Mouse (Mus musculus) adrenal gland, adult 8-10 months (tissue): ENCODE data around the gene Acnat2. TPM values are rescaled to one million over a fixed set of nuclear protein-coding genes. Genes with fewer than 3 reads are reported as not detected.
"Not testable (repeated sequence)": the region's sequence is repeated elsewhere in the genome, so short reads cannot be mapped to it uniquely, and the experiment has no call there.

Experiments used
- DNase-seq: peaks from one replicate; pipeline ENCODE4 v3.0.0; 2022
- total RNA-seq, 4 experiments: library from RNA; stranded (reverse); gene quantifications; 2 replicates each; pipeline ENCODE4 v1.2.4; 2022

The Acnat2 gene
- under 1 TPM in 1 of 4 experiments, not detected in 3; 0.52 TPM for total RNA-seq

DNA sequence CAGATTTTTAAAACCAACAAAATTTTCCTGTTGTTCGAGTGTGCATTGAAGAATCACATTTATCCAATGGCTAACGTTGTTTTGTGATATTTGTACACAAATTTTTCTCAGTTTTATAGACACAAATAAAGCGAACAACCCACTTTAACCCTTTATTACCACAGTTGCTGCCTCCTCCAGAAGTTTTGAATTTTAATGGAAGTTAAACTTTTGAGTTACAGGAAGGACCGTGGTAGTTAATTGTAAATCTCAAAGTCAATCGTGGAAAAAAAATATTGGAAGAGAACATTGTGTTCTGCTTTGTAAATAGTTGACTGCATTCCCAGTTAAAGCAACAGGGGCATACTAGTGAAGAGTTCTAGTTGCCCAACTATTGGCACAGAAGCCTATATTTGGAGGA, at the start of gene Acnat2:
Gene Acnat2 (minus strand): TSS at position 195 of the 400 bp plus-strand sequence.
- DNase-seq: not testable (repeated sequence)

DNA sequence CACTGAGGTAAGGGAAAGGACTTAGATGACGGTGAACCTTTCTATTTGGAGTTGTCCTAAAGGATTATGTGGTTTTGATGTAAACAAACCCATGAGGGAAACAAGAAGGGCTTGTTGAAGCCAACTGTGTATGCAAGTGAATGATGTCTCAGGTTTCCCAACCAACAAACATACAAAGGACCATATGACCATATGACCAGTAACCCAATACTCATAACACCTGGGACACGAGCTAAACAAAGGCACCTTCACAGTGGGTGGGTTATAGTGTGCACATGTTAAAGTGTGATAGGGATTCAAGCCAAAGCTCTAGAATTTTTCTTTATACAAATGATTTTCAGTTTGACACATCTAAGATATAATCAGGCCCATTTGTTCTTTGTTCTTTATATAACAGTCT, 48.2 kb upstream of the Acnat2 start:
- DNase-seq: no peak

DNA sequence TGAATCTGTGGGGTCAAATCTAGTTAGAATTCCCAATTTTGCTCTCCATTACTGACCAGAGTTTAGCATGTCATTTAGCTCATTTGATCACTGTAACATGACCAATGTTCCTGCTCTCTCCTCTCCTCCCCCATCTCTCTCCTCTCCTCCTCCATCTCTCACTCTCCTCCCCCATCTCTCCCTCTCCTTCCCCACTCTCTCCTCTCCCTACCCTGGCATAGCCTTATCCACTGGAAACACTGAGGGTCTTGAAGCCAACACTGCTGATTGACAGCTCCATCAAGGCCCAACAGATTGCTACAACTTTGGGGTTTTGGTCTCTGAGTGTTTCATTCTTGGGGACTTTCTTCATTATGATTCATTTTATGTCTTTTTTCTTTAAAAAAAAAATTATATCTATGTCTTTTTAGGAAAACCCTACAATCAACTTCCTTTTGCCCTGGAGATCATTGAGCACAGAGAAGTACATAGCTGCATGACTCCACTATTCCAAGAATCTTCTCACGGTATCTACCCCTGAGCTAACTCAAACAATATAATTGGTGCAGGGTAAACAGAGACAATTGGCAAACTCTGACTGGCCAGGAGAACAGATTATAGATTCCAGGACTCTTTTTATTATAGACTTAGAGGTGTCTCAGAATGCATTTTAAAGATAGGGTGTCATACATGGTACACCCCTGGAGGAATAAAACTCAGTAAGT, 44.0 kb upstream of the Acnat2 start:
- no peak for DNase-seq

DNA sequence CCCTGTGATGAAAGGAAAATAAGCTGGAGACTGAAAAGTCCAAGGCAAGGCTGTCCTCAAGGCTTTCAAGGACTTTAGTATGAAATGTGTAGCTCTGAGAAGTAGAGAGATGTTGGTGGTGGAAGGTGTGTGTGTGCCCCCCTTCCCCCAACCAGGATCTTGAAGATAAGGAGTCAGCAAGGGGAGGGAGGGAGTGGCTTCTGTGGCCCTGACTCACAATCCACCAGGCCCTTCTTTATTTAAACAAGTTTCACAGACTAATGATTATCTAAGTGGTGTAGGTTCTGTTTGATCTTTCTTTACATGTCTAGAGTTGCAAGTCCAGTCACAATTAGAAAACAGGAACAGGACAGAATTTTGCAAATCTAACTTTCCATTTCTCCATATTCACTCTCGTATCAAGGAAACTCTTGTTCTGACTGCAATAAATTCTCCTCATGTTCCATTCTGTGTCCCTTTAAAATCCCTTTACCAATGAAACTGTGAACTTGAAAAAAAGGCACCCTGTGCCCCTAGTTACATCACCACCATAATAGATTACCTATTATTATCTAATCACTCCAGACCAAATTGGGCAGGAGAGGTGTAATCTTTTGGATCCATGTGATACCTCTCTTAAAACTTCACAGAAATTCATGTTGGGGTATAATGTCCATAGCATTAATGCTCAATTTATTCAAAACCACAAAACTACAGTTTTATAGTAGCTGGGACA, 43.3 kb upstream of the Acnat2 start:
- DNase-seq: not testable (repeated sequence)

DNA sequence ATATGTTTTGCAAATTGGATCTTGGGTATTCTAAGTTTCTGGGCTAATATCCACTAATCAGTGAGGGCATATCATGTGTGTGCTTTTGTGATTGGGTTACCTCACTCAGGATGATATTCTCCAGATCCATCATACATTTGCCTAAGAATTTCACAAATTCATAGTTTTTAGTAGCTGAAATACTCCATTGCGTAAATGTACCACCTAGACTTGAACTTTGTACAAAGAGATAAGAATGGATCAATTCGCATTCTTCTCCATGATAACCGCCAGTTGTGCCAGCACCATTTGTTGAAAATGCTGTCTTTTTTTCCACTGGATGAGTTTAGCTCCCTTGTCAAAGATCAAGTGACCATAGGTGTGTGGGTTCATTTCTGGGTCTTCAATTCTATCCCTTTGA, 29.0 kb upstream of the Acnat2 start:
- DNase-seq: not testable (repeated sequence)

DNA sequence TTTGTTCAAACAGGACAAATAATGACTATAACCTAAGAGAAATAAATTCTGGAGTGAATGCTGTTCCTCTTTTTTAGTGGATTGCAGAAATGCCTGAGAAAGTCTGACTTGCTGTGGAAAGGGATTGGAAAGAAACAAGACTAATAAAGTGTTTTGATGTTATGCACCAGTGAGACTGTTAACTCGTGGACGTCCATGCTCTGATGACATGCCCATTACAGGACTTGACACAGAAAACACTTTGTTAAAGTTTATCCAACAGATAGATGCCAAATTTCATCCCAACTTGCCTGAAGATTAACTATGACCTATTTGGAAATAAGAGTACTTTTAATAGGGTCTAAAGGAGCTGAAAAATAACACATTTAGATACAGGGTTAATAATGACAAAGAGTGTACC, 2.2 kb upstream of the Acnat2 start:
- not testable (repeated sequence) for DNase-seq

DNA sequence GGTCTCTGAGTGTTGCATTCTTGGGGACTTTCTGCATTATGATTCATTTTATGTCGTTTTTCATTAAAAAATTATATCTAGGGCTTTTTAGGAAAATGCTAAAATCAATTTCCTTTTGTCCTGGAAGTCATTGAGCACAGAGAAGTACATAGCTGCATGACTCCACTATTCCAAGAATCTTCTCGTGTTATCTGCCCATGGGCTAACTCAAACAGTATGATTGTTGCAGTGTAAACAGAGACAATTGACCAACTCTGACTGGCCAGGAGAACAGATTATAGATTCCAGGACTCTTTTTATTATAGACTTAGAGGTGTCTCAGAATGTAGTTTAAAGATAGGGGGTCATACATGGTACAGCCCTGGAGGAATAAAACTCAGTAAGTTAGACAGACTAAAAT, 21.1 kb downstream of the Acnat2 start:
- no peak for DNase-seq

DNA sequence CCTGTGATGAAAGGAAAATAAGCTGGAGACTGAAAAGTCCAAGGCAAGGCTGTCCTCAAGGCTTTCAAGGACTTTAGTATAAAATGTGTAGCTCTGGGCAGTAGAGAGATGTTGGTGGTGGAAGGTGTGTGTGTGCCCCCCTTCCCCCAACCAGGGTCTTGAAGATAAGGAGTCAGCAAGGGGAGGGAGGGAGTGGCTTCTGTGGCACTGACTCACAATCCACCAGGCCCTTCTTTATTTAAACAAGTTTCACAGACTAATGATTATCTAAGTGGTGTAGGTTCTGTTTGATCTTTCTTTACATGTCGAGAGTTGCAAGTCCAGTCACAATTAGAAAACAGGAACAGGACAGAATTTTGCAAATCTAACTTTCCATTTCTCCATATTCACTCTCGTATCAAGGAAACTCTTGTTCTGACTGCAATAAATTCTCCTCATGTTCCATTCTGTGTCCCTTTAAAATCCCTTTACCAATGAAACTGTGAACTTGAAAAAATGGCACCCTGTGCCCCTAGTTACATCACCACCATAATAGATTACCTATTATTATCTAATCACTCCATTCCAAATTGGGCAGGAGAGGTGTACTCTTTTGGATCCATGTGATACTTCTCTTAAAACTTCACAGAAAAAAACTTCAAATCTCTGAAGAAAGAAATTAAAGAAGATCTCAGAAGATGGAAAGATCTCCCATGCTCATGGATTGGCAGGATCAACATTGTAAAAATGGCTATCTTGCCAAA, 24.2 kb downstream of the Acnat2 start:
- not testable (repeated sequence) for DNase-seq

DNA sequence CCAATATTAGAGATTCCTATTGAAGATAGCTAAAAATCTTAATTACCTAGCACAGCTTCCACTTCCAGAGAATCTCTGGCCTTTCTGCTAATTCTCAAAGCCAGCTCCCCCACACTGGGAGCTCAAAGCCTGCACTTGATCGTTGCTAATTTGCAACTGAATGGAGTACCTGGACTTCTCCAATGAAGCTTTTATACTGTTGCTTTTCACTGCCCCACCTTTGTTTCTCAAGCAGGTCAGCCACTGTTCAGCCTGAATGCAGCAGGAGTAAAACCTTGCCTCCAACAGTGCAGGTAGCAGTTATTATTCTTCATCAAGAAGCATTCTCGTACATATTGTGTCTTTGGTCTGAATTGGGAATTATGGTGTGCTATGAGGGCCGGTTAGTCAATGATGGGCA, 39.9 kb downstream of the Acnat2 start:
- DNase-seq: not testable (repeated sequence)

DNA sequence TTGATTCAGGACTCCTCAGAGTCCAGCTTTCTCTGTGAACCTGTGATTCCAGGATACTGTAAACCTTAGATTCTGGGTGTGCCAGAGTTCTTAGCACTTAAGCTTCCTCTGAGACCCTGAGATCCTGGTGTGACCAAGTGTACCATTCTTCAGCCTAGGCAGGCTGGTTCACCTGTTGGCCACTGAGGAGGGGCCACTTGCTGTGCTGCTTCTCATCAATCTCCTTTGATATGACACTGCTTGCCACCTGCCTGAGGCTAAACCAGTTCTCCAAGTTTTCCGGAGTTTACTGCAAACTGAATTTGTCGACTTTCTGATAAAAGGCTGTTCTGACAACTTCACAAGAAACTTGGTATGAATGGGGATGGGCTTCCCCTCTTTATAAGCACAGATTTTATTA, 50.9 kb downstream of the Acnat2 start:
- no peak for DNase-seq

DNA sequence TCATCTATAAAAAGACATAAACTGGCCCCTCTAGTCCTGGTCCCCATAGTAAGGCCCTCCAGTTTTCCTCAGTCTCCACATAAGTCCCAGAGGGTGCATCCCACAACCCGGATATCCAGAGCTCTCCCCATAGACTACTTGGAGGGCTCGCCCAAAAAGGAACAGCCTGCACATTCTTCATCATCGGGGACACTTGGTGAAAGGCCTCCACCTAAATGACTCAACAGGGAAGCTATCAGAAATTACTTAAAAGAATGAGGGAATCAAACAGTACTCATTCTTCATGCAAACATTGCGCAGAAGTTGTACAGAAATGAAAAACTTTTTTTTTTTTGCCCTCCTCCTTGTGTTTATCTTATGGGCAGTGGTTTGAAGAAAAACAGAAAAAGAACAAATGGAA, 57.5 kb downstream of the Acnat2 start:
- no peak for DNase-seq

DNA sequence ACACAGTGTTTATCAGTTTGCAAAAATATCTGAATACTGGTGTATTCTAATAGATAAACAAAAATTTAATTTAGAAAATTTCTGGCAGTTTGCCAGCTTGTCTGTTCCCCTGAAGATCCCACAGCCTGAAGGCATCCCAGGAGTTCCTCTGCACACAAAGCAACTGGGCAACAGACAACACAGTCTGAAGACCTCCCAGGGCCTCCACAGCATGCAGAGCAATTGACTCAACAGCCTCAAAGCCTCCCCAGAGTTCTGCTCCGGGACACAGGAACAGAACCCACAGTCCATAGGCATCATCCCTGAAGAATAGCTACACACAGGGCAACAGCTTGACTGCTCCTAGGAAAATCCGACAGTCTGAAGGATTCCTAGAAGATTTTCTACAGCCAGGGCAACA, 59.3 kb downstream of the Acnat2 start:
- no peak for DNase-seq

DNA sequence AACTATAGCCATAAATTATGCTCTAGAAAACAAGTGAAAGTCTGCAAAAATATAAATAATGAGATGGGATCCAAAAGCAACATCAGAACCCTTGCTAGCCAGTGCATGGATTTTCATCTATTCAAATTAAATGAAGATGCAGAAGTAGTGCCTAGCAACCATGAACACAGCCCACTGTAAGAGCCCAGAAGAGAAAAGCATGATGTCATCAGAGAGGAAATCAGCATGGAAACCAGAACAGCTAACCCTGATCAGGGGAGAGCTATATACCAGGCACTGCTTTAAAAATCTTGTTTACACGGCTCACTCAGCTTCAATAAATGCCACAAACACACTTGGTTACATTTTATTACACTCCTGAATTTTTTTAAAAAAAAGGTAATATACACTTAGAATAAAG, 60.0 kb downstream of the Acnat2 start:
- DNase-seq: not testable (repeated sequence)

DNA sequence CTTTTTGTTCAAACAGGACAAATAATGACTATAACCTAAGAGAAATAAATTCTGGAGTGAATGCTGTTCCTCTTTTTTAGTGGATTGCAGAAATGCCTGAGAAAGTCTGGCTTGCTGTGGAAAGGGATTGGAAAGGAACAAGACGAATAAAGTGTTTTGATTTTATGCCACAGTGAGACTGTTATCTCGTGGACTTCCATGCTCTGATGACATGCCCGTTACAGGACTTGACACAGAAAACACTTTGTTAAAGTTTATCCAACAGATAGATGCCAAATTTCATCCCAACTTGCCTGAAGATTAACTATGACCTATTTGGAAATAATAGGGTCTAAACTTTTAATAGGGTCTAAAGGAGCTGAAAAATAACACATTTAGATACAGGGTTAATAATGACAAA, 67.9 kb downstream of the Acnat2 start:
- not testable (repeated sequence) for DNase-seq

DNA sequence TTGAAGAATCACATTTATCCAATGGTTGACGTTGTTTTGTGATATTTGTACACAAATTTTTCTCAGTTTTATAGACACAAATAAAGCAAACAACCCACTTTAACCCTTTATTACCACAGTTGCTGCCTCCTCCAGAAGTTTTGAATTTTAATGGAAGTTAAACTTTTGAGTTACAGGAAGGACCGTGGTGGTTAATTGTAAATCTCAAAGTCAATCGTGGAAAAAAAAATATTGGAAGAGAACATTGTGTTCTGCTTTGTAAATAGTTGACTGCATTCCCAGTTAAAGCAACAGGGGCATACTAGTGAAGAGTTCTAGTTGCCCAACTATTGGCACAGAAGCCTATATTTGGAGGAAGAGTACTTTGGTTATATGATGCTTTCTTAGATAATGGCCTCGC, 70.0 kb downstream of the Acnat2 start:
- not testable (repeated sequence) for DNase-seq

Other genes starting within 250 kb of the Acnat2 start
- 1 to 10 TPM; 1.5 to 2.5 (median 2.2) TPM for gene Acnat1, start 65.8 kb upstream of the Acnat2 start, total RNA-seq
- gene Baat, start 98.4 kb upstream of the Acnat2 start, total RNA-seq: under 1 TPM in 2 of 4 experiments, not detected in 2; 0.12 to 0.21 TPM
- gene Mrpl50, start 112.9 kb upstream of the Acnat2 start, total RNA-seq: 10 to 100 TPM; 37.9 to 46.9 (median 40.0) TPM
- 1 to 10 TPM; 6.2 to 7.7 (median 6.2) TPM for gene Zfp189, start 113.0 kb upstream of the Acnat2 start, total RNA-seq
- 1 to 10 TPM in 1 of 4 experiments, under 1 TPM in 3; 0.15 to 1.3 (median 0.56) TPM for gene Aldob, start 141.4 kb upstream of the Acnat2 start, total RNA-seq
- gene Tmem246, start 189.7 kb upstream of the Acnat2 start, total RNA-seq: 10 to 100 TPM in 2 of 4 experiments, 1 to 10 TPM in 2; 9.4 to 13.0 (median 10.4) TPM
- gene Rnf20, start 223.9 kb upstream of the Acnat2 start, total RNA-seq: 10 to 100 TPM; 49.8 to 70.1 (median 61.7) TPM